Mouse (Mus musculus) lung, postnatal 0 days (tissue): Measurements from ENCODE around the gene Fam117a.

Experiments
- CTCF ChIP-seq: IDR thresholded peaks from 2 replicates; pipeline ENCODE4 v1.5.1; 2016; ENCODE audit warnings: antibody characterized with exemption, mild to moderate bottlenecking
- EP300 ChIP-seq: IDR thresholded peaks from 2 replicates; pipeline ENCODE4 v1.6.1; 2016; ENCODE audit warnings: antibody characterized with exemption, mild to moderate bottlenecking, control low read depth

DNA sequence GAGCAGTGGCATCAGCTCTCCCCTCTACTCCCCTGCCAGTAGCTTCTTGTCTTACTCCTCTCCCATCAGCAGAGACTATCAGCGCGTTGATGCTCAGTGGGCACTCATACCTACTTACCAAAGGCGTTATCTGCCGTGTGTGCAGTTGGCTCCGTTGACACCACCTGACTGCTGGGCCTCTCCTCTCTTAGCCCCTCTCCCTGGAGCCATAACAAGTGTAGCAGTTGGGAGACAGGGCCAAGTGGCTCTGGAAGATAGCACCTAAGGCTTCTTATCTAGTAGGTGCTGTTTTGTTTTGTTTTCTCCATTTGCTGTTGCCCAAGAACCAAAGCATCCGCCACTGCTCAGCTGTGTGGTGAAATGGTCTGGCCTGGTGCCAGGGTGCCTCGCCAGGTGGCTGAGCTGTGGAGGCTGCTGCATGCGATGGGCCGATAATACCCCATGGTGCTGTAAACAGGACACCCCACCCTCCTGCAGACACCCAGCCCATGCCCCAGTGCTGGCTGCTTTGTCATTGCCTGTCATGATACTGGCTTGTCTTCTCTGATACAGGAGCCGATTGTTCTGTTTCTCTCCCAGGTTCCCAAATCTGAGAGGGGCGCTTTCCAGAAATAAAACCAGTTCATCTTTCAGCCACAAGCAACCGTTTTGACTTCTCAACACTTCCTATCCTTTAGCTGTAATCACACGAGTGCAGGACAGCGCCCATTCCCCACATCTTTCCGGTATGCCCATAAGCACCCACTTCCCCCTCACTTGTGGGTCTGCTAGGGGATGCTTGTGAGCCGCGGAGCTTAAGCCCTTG lies 19.9 kb downstream of the Fam117a start:
- no peak for TF ChIP-seq CTCF
- no peak for TF ChIP-seq EP300
